Mouse (Mus musculus): ENCODE measurements at regions not wholly inside any gene's neighbourhood (a gene's known extent, or its start where the extent isn't known, plus 50 kb on each side); places are given as distances from the start of the nearest gene placed in this dataset.

DNA sequence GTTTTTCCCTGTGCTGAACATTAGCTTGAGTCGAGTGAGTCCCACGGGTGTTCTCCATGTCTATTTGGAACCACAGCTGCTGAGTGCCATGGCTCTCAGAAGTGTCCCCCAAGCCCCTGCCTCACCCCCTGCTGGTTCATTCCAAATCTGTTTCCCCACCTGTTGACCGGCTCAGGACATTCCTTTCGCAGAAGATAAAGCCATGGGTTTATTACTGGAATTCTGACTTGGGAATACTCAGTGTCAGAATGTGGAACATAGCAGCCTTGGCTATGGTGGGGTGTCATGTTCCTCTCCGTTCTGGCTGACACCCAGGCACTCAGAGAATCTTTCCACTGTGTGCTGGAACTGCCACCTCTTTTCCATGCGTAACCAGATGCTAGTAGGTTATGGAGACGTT lies 148.7 kb upstream of the Ankrd50 start:
- TF ChIP-seq GATA1 (IDR thresholded peaks at IDR 0.05; ENCODE audit: low read length) (no peak), TAL1 (IDR thresholded peaks at IDR 0.05; ENCODE audit: low read length) (no peak)

Measured in erythroblast, embryonic 14.5 days (primary cell).